Mouse (Mus musculus) heart, postnatal 0 days (tissue): ENCODE measurements at regions not wholly inside any gene's neighbourhood (a gene's known extent, or its start where the extent isn't known, plus 50 kb on each side); places are given as distances from the start of the nearest gene placed in this dataset.

ENCODE experiments used
- CTCF ChIP-seq: IDR thresholded peaks from 2 replicates; pipeline ENCODE4 v1.5.1; 2016; ENCODE audit warnings: antibody characterized with exemption, control low read depth, low read depth
- EP300 ChIP-seq: IDR thresholded peaks from 2 replicates; pipeline ENCODE4 v1.6.1; 2016; ENCODE audit warnings: antibody characterized with exemption, low read depth

GRCm38 (mm10) chr11:32907520-32908233 lies 83.3 kb upstream of the Smim23 start:
- TF ChIP-seq CTCF (no peak), EP300 (no peak)
